Mouse (Mus musculus) A20 (cell line): ENCODE data around the gene Phospho1.
"Not testable (repeated sequence)": the region's sequence is repeated elsewhere in the genome, so short reads cannot be mapped to it uniquely, and the experiment has no call there.

Source experiments
- DNase-seq: peaks from one replicate; pipeline ENCODE4 v3.0.0-alpha.2; 2011; ENCODE audit warnings: low read depth, low spot score

The Phospho1 gene

GRCm38 (mm10) chr11:95859468-95859855 is 35.2 kb downstream of the Phospho1 start:
- peak; percentile 92 for DNase-seq

GRCm38 (mm10) chr11:95860071-95860490 is 35.8 kb downstream of the Phospho1 start:
- DNase-seq, result peak; percentile 51

- no peak for DNase-seq
These were observed 37.1 kb downstream of the Phospho1 start for GRCm38 (mm10) chr11:95861397-95861796.

GRCm38 (mm10) chr11:95869442-95869841 is 45.1 kb downstream of the Phospho1 start:
- no peak for DNase-seq

GRCm38 (mm10) chr11:95869918-95870470 is 45.7 kb downstream of the Phospho1 start:
- DNase-seq, result peak; percentile 28

GRCm38 (mm10) chr11:95875804-95876203 is 51.5 kb downstream of the Phospho1 start:
- peak; percentile 17 for DNase-seq

- DNase-seq, result peak; percentile 65
These were observed 52.0 kb downstream of the Phospho1 start for GRCm38 (mm10) chr11:95876296-95876695.

GRCm38 (mm10) chr11:95879861-95880260 is 55.6 kb downstream of the Phospho1 start:
- not testable (repeated sequence) for DNase-seq
